Mouse (Mus musculus): ENCODE results near the gene Dctn1.

DNA sequence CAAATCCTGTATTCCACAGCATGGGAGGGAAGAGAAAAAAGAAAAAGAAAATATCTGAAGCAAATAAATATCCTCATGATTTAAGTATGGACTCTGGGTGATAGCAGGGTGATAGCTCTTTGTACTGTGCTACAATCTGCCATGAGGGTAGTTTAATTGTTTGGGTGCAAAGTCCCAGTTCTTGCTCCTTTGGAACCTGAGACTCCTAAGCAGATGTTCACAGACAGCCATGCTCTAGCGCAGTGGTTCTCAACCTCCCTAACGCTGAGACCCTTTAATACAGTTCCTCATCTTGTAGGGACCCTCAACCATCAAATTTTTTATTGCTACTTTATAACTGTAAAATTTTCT is 42.3 kb downstream of the Dctn1 start:
- no peak for TF ChIP-seq GATA1 (IDR thresholded peaks at IDR 0.05; ENCODE audit: borderline replicate concordance, low read length)
- no peak for TF ChIP-seq FLI1 (IDR thresholded peaks at IDR 0.05; ENCODE audit: low read length)
